Mouse (Mus musculus) G1E (cell line): ENCODE measurements at regions not wholly inside any gene's neighbourhood (a gene's known extent, or its start where the extent isn't known, plus 50 kb on each side); places are given as distances from the start of the nearest gene placed in this dataset.

Experiments used
- CTCF ChIP-seq: IDR thresholded peaks from 2 replicates; pipeline ENCODE4 v1.5.1; 2012; ENCODE audit warnings: low read depth, low read length, inconsistent platforms, mixed read lengths
- GATA1 ChIP-seq: IDR thresholded peaks from 2 replicates; pipeline ENCODE4 v1.6.1; 2012; ENCODE audit warnings: borderline replicate concordance, low read length, inconsistent platforms, mixed read lengths
- GATA2 ChIP-seq: IDR thresholded peaks from 2 replicates; pipeline ENCODE4 v1.6.1; 2012; ENCODE audit warnings: low read depth, low read length, inconsistent platforms, borderline replicate concordance
- POLR2AphosphoS5 ChIP-seq: IDR thresholded peaks from 2 replicates; pipeline ENCODE4 v1.6.1; 2012; ENCODE audit warnings: low read depth, low read length, inconsistent platforms; ENCODE audit not compliant: insufficient replicate concordance

DNA sequence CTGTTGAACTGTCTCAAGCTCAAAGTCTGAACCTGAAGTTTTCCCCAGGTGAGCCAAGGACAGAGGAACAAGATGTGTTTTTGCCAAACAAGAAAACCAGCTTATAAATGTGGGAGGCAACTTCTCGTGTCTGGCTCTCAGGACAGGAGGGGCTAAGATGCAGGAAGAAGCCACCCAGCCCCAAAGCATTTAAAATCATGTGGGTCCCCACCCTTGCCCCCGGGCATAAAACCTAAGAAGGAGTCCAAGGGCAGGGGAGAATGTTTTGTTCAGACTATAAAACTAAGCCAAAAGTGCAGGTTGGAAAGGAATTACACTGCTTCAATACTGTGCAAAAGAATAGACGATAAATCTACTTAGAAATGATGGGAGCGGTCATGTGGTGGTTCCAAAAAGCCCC lies 80.7 kb upstream of the Lrig1 start:
- no peak for TF ChIP-seq CTCF
- no peak for TF ChIP-seq POLR2AphosphoS5
- TF ChIP-seq GATA1: no peak
- TF ChIP-seq GATA2: no peak
